Mouse (Mus musculus) lung, postnatal 10 days (tissue): ENCODE data around the gene Plxdc2.
"Not testable (repeated sequence)": the region's sequence is repeated elsewhere in the genome, so short reads cannot be mapped to it uniquely, and the experiment has no call there.

Experiments used
- DNase-seq: peaks from one replicate; pipeline ENCODE4 v3.0.0; 2021

Plxdc2 gene

GRCm38 (mm10) chr2:16769149-16769548, 413.0 kb downstream of the Plxdc2 start:
- DNase-seq, result not testable (repeated sequence)

GRCm38 (mm10) chr2:16773398-16774113, 417.5 kb downstream of the Plxdc2 start:
- DNase-seq, result no peak

GRCm38 (mm10) chr2:16774114-16774433, 418.0 kb downstream of the Plxdc2 start:
- no peak for DNase-seq

- DNase-seq, result no peak
Observed at GRCm38 (mm10) chr2:16795283-16795682, 439.2 kb downstream of the Plxdc2 start.
